Mouse (Mus musculus): ENCODE measurements around the gene Gm15737. TPM values are rescaled to one million over a fixed set of nuclear protein-coding genes. Genes with fewer than 3 reads are reported as not detected.

Gm15737 gene
- total RNA-seq, 1 experiment from 2014 or later = not detected

DNA sequence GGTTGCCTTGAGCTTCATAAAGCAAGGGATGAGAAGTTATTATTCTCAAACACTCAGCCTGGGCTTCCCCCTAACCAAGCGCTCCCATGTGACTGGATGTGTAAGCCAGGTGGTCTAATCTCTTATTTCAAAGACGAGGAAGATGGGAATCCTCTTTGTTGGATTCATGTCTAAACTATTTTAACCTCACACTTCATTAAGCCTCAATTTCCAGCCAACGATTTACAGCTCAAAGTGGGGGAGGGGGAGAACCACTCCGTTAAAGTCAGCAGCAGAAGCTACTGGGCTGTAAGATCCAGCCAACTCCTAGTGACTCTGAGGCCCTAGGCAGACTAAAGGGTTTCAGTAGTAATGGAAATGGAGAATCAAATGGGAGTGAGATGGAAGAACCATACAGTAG is 2.7 kb downstream of the Gm15737 start:
- no peak for ATAC-seq (replicated peaks; ENCODE audit: insufficient number of reproducible peaks, low FRiP score, low TSS enrichment, poor library complexity, severe bottlenecking)

GRCm38 (mm10) chr6:92872766-92873165 is 3.6 kb downstream of the Gm15737 start:
- ATAC-seq (replicated peaks; ENCODE audit: insufficient number of reproducible peaks, low FRiP score, low TSS enrichment, poor library complexity, severe bottlenecking) = no peak

DNA sequence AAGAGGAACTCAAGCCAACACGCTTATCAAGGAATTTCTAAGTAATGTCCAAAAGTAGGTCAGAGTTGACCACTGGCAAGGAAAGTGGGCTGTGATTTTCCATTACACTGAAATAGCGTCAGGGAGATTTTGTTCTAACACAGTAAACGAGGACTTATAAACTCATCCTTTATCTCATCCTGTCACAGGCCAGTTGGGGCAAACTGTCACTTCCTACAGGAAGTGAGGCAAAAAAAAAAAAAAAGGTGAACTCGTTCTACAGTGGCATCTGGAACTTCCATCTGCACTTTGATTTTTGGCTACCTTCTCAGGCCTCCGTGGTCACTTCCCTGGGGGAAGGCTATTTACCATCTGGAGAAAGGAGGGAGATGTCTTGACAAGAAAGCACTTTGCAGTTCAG is 5.7 kb downstream of the Gm15737 start:
- no peak for ATAC-seq (replicated peaks; ENCODE audit: insufficient number of reproducible peaks, low FRiP score, low TSS enrichment, poor library complexity, severe bottlenecking)

- ATAC-seq (replicated peaks; ENCODE audit: insufficient number of reproducible peaks, low FRiP score, low TSS enrichment, poor library complexity, severe bottlenecking) = no peak
These were observed 6.2 kb downstream of the Gm15737 start for GRCm38 (mm10) chr6:92875340-92875739.

DNA sequence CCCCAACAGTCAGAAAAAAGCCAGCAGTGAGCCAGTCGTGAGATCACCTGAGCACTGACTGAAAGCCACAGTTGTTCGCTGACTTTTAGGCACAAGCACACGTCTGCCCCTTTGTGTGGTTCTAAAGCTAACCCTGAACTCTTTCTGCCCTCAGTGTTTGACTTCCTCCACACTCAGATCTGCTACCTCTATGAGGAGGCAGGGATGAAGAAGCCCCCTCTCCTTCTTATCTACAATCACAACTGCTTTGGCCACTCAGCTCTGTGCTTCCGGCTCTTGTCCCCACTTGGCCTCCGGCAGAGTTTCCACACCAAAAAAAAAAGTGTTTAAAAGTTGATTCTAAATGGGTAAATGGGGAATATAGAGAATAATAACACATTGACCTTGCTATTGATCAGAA is 7.0 kb downstream of the Gm15737 start:
- ATAC-seq (replicated peaks; ENCODE audit: insufficient number of reproducible peaks, low FRiP score, low TSS enrichment, poor library complexity, severe bottlenecking) = no peak

DNA sequence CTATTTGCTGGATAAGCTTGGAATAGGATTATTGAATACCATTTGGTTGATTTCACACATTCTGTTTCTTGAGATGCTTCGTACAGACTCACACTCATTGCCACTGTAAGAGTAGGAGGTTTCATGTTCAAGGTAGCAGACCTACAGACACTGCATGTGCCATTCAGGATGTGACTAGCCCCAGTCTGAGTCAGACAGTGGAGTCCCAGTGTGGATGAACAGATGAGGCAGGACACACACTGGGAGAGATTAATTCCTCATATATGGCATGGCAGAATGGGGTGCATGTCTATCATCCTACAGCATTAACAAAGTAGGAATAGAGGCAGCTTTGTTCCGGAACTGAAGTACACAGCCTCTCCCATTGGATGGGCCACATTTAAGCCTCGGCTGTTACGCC is 8.1 kb downstream of the Gm15737 start:
- ATAC-seq (replicated peaks; ENCODE audit: insufficient number of reproducible peaks, low FRiP score, low TSS enrichment, poor library complexity, severe bottlenecking) = no peak

- no peak for ATAC-seq (replicated peaks; ENCODE audit: insufficient number of reproducible peaks, low FRiP score, low TSS enrichment, poor library complexity, severe bottlenecking)
These were observed 9.6 kb downstream of the Gm15737 start for GRCm38 (mm10) chr6:92878771-92879170.

DNA sequence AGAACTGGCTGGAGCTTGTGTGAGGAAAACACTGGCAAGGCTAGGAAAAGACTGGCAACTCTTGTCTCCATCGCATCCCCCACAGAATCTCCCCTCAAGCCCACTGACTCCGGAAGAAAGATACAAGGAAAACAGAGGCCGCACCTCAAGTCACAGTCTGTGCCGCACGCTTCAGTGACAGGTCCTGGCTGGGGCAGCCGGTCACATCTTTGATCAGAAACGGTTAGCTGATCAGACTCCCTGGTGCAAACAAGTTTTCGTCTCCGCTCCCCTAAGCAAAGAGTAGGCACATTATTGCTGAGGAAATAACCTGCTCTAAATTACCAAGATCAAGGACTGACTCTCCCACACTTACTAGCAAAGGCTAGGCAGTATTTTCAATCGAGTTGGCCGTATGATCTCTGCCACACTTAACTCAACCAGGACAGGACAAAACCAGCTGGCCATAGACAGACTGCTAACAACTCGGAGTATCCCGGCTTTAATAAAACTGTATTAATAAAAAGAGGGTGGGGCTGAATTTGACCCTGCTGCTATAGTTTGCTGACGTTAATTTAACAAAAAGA is 10.6 kb downstream of the Gm15737 start:
- ATAC-seq (replicated peaks; ENCODE audit: insufficient number of reproducible peaks, low FRiP score, low TSS enrichment, poor library complexity, severe bottlenecking) = no peak

DNA sequence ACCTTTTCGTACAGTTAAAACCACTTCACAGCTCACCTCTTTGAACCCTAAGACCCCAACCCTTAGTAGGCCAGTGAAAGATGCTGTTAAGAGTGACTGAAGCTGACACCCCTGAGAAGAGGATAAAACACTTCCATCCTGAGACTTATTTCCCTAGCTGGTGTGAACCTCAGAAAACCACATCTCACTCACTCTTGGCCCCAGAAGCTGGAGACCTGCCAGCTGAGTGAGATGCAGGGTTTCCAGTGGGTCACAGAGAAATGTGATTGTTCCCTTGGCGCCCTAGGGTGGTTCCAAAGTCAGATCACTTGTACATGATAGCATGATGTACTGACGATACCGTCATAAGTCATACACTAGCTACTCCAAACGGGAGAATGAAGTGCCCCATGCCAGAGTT is 13.3 kb downstream of the Gm15737 start:
- no peak for ATAC-seq (replicated peaks; ENCODE audit: insufficient number of reproducible peaks, low FRiP score, low TSS enrichment, poor library complexity, severe bottlenecking)

GRCm38 (mm10) chr6:92883131-92883900 is 14.2 kb downstream of the Gm15737 start:
- ATAC-seq (replicated peaks; ENCODE audit: insufficient number of reproducible peaks, low FRiP score, low TSS enrichment, poor library complexity, severe bottlenecking) = no peak

- no peak for ATAC-seq (replicated peaks; ENCODE audit: insufficient number of reproducible peaks, low FRiP score, low TSS enrichment, poor library complexity, severe bottlenecking)
These were observed 22.4 kb downstream of the Gm15737 start for GRCm38 (mm10) chr6:92891535-92891934.

- ATAC-seq (replicated peaks; ENCODE audit: insufficient number of reproducible peaks, low FRiP score, low TSS enrichment, poor library complexity, severe bottlenecking) = no peak
These were observed 34.9 kb downstream of the Gm15737 start for GRCm38 (mm10) chr6:92904037-92904436.

DNA sequence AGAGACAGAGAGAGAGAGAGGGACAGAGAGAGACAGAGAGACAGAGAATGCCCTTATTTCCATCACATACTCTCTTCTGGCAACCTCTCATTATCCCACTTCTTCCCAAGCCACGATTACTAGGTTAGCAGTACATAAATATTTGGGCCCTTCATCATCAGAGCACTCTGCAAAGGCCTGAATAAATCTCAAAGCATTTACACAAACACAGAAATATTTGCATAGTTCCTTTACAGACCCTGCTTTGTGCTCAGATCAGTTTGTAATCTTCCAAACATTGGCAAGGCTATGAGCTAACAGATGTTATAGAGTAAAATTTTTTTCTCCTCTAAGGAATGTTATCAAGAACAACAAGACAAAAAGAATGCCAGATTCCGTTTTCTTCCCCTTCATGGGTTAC is 35.3 kb downstream of the Gm15737 start:
- ATAC-seq (replicated peaks; ENCODE audit: insufficient number of reproducible peaks, low FRiP score, low TSS enrichment, poor library complexity, severe bottlenecking) = no peak

DNA sequence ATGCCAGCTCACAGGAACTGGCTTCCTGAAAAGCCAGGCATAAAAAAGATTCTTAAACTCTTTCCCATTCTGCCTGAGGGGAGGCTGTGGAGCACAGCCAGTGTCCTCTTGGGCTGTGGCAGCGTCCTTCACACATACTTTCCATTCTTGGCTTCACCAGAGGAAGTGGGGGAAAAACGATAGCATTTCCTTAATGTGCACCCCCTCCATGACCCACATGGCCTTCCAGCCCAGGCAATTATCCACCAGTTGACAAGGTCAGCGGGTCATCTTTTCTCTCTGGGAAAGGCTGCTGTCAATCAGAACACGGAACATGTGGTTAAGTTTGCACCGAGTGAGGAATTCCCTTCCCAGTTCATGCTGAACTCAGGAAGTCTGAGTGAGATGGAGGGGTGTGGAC is 36.8 kb downstream of the Gm15737 start:
- no peak for ATAC-seq (replicated peaks; ENCODE audit: insufficient number of reproducible peaks, low FRiP score, low TSS enrichment, poor library complexity, severe bottlenecking)

GRCm38 (mm10) chr6:92909361-92909760 is 40.2 kb downstream of the Gm15737 start:
- ATAC-seq (replicated peaks; ENCODE audit: insufficient number of reproducible peaks, low FRiP score, low TSS enrichment, poor library complexity, severe bottlenecking) = no peak

DNA sequence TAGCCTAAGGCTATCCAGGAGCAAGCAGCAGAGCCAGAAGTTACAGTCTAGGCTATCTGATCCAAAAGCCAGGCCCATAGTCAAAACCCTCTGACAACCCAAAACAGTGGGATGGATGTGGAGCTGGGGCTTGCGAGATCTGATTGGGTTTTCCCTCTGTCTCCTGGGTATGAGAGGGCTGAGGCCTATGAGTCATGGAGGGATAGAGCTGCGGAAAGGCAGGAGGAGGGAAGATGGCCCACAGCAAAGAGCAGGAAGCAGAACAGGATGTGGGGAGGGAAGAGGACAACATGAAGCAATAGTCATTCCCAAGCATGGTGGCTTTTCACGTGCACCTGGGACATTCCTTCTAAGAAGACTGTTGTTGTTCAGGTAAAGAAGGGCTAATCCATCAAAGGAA is 41.5 kb downstream of the Gm15737 start:
- no peak for ATAC-seq (replicated peaks; ENCODE audit: insufficient number of reproducible peaks, low FRiP score, low TSS enrichment, poor library complexity, severe bottlenecking)

DNA sequence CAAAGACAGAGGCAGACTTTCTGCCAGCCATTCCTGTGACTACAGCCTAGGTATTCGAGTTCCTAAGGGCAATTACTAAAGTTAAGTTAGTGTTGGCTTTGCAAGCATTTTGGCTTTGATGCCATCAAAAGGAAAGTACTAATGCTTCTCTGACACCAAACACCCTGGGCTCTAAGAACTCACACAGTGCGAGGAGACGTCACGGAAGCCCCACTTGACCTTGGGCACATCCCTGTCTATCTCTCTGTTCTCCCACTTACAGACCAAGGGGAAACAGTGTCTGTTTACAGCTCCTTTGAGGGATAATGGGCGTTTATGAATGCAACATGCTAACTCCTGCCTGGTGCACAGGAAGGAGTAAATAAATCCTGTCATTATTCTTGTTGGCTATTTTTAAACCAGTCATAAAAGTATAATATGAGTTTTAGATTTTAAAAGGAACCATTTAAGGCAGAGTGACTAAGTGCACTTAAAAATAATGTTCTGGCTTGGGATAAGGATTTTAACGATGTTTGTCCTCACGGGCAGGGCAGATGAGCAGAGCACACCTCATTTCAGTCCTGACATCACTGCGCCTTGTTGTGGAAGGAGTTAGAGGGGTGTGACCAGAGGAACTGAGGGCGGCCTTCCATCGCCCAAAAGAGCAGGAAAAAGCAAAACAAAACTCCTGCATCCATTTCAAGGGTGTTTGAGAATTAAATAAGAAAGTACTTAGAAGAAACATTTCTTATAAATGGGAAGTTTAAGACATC is 52.0 kb downstream of the Gm15737 start:
- ATAC-seq (replicated peaks; ENCODE audit: insufficient number of reproducible peaks, low FRiP score, low TSS enrichment, poor library complexity, severe bottlenecking) = no peak

DNA sequence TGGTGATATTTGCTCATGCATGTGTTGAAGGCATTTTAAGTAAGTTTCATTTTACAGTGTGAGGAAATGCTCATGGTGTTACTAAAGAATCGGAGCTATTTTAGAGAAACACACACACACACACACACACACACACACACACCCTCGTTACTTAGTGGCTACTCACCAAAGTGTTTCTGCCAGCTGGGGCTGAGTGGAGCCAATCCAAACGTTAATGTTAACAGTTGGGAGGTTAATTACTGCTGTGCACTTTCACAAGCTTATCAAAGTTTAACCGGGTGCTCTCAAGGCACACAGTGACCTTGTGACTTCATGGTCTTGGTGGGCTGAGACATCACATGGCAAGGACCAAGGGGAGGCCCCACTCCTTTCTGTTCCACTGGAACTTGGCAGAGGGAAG is 52.7 kb downstream of the Gm15737 start:
- ATAC-seq (replicated peaks; ENCODE audit: insufficient number of reproducible peaks, low FRiP score, low TSS enrichment, poor library complexity, severe bottlenecking) = no peak

GRCm38 (mm10) chr6:92924536-92924935 is 55.4 kb downstream of the Gm15737 start:
- no peak for ATAC-seq (replicated peaks; ENCODE audit: insufficient number of reproducible peaks, low FRiP score, low TSS enrichment, poor library complexity, severe bottlenecking)

DNA sequence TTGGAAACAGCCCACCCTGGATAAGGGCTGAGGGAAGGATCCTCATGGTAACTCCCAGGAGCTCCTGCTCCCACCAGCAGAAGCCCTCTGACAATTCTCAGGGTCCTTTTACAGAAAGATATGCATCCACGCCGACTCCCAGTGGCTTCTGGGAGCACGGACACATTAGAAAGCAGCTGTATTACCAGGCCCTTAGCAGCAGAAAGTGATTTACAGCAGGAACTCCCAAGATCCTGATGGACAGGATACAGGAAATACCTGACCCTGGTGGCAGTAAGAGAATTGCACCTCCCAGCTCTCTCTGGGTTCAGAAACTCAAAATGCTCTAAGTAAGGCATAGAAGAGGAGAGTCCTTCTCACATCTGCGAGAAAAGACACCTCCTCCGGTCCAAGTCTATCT is 59.1 kb downstream of the Gm15737 start:
- no peak for ATAC-seq (replicated peaks; ENCODE audit: insufficient number of reproducible peaks, low FRiP score, low TSS enrichment, poor library complexity, severe bottlenecking)

All from monocyte, adult 5-6 weeks (primary cell).